Mouse (Mus musculus): ENCODE results near the gene Csnk1d. TPM values are rescaled to one million over a fixed set of nuclear protein-coding genes. Genes with fewer than 3 reads are reported as not detected.

Gene Csnk1d
- total RNA-seq, 2 experiments from 2014 or later, result 84.4 to 91.9 TPM

GRCm38 (mm10) chr11:120951731-120952730 lies 39.1 kb downstream of the Csnk1d start:
- no peak for DNase-seq

GRCm38 (mm10) chr11:120951237-120951636 lies 39.9 kb downstream of the Csnk1d start:
- no peak for DNase-seq

GRCm38 (mm10) chr11:120950281-120951202 lies 40.6 kb downstream of the Csnk1d start:
- DNase-seq, result peak; percentile 91

GRCm38 (mm10) chr11:120949863-120950262 lies 41.3 kb downstream of the Csnk1d start:
- no peak for DNase-seq

- peak; percentile 59 for DNase-seq
Observed at GRCm38 (mm10) chr11:120948861-120949851, 42.0 kb downstream of the Csnk1d start.

- no peak for DNase-seq
Observed at GRCm38 (mm10) chr11:120948328-120948727, 42.8 kb downstream of the Csnk1d start, which contains the start of gene Slc16a3. TSS of gene Slc16a3 (plus strand) at chr11:120948480.

GRCm38 (mm10) chr11:120945926-120946325 lies 45.2 kb downstream of the Csnk1d start:
- no peak for DNase-seq

GRCm38 (mm10) chr11:120945266-120945665 lies 45.9 kb downstream of the Csnk1d start:
- no peak for DNase-seq

- no peak for DNase-seq
Observed at GRCm38 (mm10) chr11:120940959-120941358, 50.2 kb downstream of the Csnk1d start.

GRCm38 (mm10) chr11:120939712-120940341 lies 51.3 kb downstream of the Csnk1d start:
- DNase-seq, result no peak

- DNase-seq, result no peak
Observed at GRCm38 (mm10) chr11:120938795-120939194, 52.3 kb downstream of the Csnk1d start.

- DNase-seq, result no peak
Observed at GRCm38 (mm10) chr11:120937976-120938375, 53.2 kb downstream of the Csnk1d start.

GRCm38 (mm10) chr11:120932564-120933398 lies 58.3 kb downstream of the Csnk1d start, which contains the start of gene Ccdc57:
TSS of gene Ccdc57 (minus strand) at chr11:120932872.
- peak; percentile 94 for DNase-seq

GRCm38 (mm10) chr11:120931479-120931878 lies 59.7 kb downstream of the Csnk1d start:
- DNase-seq, result no peak

GRCm38 (mm10) chr11:120928468-120928867 lies 62.7 kb downstream of the Csnk1d start:
- no peak for DNase-seq

- DNase-seq, result no peak
Observed at GRCm38 (mm10) chr11:120922528-120922927, 68.6 kb downstream of the Csnk1d start.

GRCm38 (mm10) chr11:120917756-120918155 lies 73.4 kb downstream of the Csnk1d start:
- DNase-seq, result no peak

GRCm38 (mm10) chr11:120916477-120916876 lies 74.7 kb downstream of the Csnk1d start:
- no peak for DNase-seq

- no peak for DNase-seq
Observed at GRCm38 (mm10) chr11:120913796-120914195, 77.3 kb downstream of the Csnk1d start.
